8 mouse cellular contexts compared by ENCODE assay signal in genomic region chr10:81464405-81465264, GRCm38 (mm10). TPM values are rescaled to one million over a fixed set of nuclear protein-coding genes. Genes with fewer than 3 reads are reported as not detected.
DNase-seq lines count a peak whose midpoint lies in the region; ATAC-seq and TF ChIP-seq lines count a peak whose summit lies in the region.

No protein-coding gene starts in this region.

- H3K9ac ChIP-seq in ES-E14 (ENCODE audit: insufficient read depth, low read depth, low read length, poor library complexity, severe bottlenecking), result peak overlapping the region; percentile 63
- H3K9ac ChIP-seq in kidney, embryonic 14.5 days (ENCODE audit: low read depth, low read length), result peak overlapping the region; percentile 14
- H3K9ac ChIP-seq in lung, embryonic 15.5 days, result no peak overlapping the region
- H3K9ac ChIP-seq in neural tube, embryonic 15.5 days (replicated peaks), result no peak overlapping the region

- H3K27me3 ChIP-seq in kidney, embryonic 14.5 days (ENCODE audit: control insufficient read depth, insufficient read depth, low read length), result peaks cover 58% of the 10 kb centered on the region
- peaks cover 92% of the 10 kb centered on the region for H3K27me3 ChIP-seq in lung, embryonic 15.5 days
- peaks cover 70% of the 10 kb centered on the region for H3K27me3 ChIP-seq in neural tube, embryonic 15.5 days (replicated peaks)

- peak overlapping the region; percentile 25; the same call in 1 of the 2 replicates for H3K27ac ChIP-seq in ES-E14 (ENCODE audit: insufficient read depth, low read depth, low read length, poor library complexity, severe bottlenecking)
- H3K27ac ChIP-seq in kidney, embryonic 14.5 days (ENCODE audit: low read depth, low read length), result no peak overlapping the region
- H3K27ac ChIP-seq in lung, embryonic 15.5 days, result no peak overlapping the region
- no peak overlapping the region for H3K27ac ChIP-seq in neural tube, embryonic 15.5 days (replicated peaks)

- WGBS in kidney, embryonic 14.5 days, result under 1% methylated on average over 30 of the region's 33 CpGs
- WGBS in lung, embryonic 15.5 days, result 2% methylated on average over 33 of the region's 33 CpGs
- WGBS in neural tube, embryonic 15.5 days, result 3% methylated on average over 31 of the region's 33 CpGs

- in situ Hi-C loops in ES-E14 (cut with MboI; ENCODE audit: low sequenced_read_pairs in 2 of 2, unreplicated experiment in 2 of 2), result no loop called here

- H3K4me1 ChIP-seq in ES-E14 (ENCODE audit: control insufficient read depth in 2 of 2, insufficient read depth in 2 of 2, low read length in 2 of 2, poor library complexity in 1 of 2), result peaks cover 12 to 36% of the 10 kb centered on the region in 2 experiments
- H3K4me1 ChIP-seq in kidney, embryonic 14.5 days (ENCODE audit: control insufficient read depth, insufficient read depth, low read length), result 0 out of 2 replicates have a peak, but pooled peaks cover 8% of the 10 kb centered on the region
- H3K4me1 ChIP-seq in lung, embryonic 15.5 days, result peaks cover 25% of the 10 kb centered on the region
- peaks cover 14% of the 10 kb centered on the region for H3K4me1 ChIP-seq in neural tube, embryonic 15.5 days

- DNase-seq in adrenal gland, postnatal 10 days, result peak; percentile 64
- no peak for DNase-seq in adrenal gland, postnatal 4 days (ENCODE audit: low spot score in 2 of 2)
- peak; percentile 83 for DNase-seq in ES-E14 (ENCODE audit: low read depth, low spot score)
- DNase-seq in cerebellum, postnatal 4 days (ENCODE audit: low spot score in 2 of 2), result peak; percentile 20 to 48

- no peaks in the 10 kb centered on the region for H3K9me3 ChIP-seq in ES-E14 (ENCODE audit: control insufficient read depth, insufficient read depth, low read depth, low read length)
- H3K9me3 ChIP-seq in kidney, embryonic 14.5 days (ENCODE audit: control insufficient read depth, low read length), result no peaks in the 10 kb centered on the region
- no peaks in the 10 kb centered on the region for H3K9me3 ChIP-seq in lung, embryonic 15.5 days
- no peaks in the 10 kb centered on the region for H3K9me3 ChIP-seq in neural tube, embryonic 15.5 days (replicated peaks)

- H3K36me3 ChIP-seq in ES-E14 (ENCODE audit: control insufficient read depth, insufficient read depth, low read length, poor library complexity, severe bottlenecking), result no peaks in the 10 kb centered on the region; the same call in 1 of the 2 replicates
- no peaks in the 10 kb centered on the region for H3K36me3 ChIP-seq in kidney, embryonic 14.5 days (ENCODE audit: control insufficient read depth, insufficient read depth, low read length)
- no peaks in the 10 kb centered on the region for H3K36me3 ChIP-seq in lung, embryonic 15.5 days
- H3K36me3 ChIP-seq in neural tube, embryonic 15.5 days, result peaks cover 51% of the 10 kb centered on the region

- peak overlapping the region; percentile 63 to 67 for H3K4me3 ChIP-seq in ES-E14 (ENCODE audit: insufficient read depth in 1 of 2, low read depth in 1 of 2, low read length in 2 of 2, poor library complexity in 1 of 2, severe bottlenecking in 1 of 2)
- H3K4me3 ChIP-seq in kidney, embryonic 14.5 days (ENCODE audit: low read length), result peak overlapping the region; percentile 33
- peak overlapping the region; percentile 37 for H3K4me3 ChIP-seq in lung, embryonic 15.5 days
- peak overlapping the region; percentile 23 for H3K4me3 ChIP-seq in neural tube, embryonic 15.5 days (replicated peaks)

- H3K4me2 ChIP-seq in kidney, embryonic 14.5 days (replicated peaks; ENCODE audit: low read depth, low read length), result peak overlapping the region; percentile 48
- peak overlapping the region; percentile 69 for H3K4me2 ChIP-seq in lung, embryonic 15.5 days
- peak overlapping the region; percentile 51 for H3K4me2 ChIP-seq in neural tube, embryonic 15.5 days

- peak; percentile 81 for ATAC-seq in granulocyte monocyte progenitor cell, adult 5-6 weeks (replicated peaks; ENCODE audit: poor library complexity, severe bottlenecking)
- peak; percentile 82 for ATAC-seq in kidney, embryonic 14.5 days (ENCODE audit: low FRiP score, low TSS enrichment)
- ATAC-seq in lung, embryonic 15.5 days (ENCODE audit: borderline replicate concordance, extremely low read depth, low FRiP score, low TSS enrichment), result peak; percentile 79
- peak; percentile 67 for ATAC-seq in neural tube, embryonic 15.5 days (ENCODE audit: low FRiP score)

TF ChIP-seq in ES-E14, 5 proteins besides CTCF, POLR2A, EP300 and RAD21:
- no peak for TF ChIP-seq ZNF384 (IDR thresholded peaks at IDR 0.05; ENCODE audit: low read depth, low read length)
- TF ChIP-seq ZC3H11A (IDR thresholded peaks at IDR 0.05; ENCODE audit: borderline replicate concordance, low read depth, low read length), result no peak
- no peak for TF ChIP-seq MAFK (IDR thresholded peaks at IDR 0.05; ENCODE audit: insufficient read depth, low read depth, low read length)
- no peak for TF ChIP-seq HCFC1 (IDR thresholded peaks at IDR 0.05; ENCODE audit: borderline replicate concordance, insufficient read depth, low read length)
- TF ChIP-seq CHD2 (IDR thresholded peaks at IDR 0.05; ENCODE audit: low read depth, low read length), result no peak

RNA-seq across cellular contexts. Expression of gene Nfic, which starts 9.2 kb away (rescaled TPM):
- 100 to 1,000 TPM in 1 of 2 experiments, 10 to 100 TPM in 1; 99.9 to 129 TPM for total RNA-seq in adrenal gland, postnatal 10 days (2021)
- 100 to 1,000 TPM; 120 to 129 TPM for total RNA-seq in adrenal gland, postnatal 4 days (2021)
- total RNA-seq in ES-E14 (2012; rRNA removed), result 4.9 and 6.3 TPM in 2 replicates
- 39.6 and 41.7 TPM in 2 replicates for total RNA-seq in granulocyte monocyte progenitor cell, adult 5-6 weeks (2014; fragmentation: Nextera tagmentation)
- 5.3 and 10.5 TPM in 2 replicates for total RNA-seq in granulocyte monocyte progenitor cell, adult 5-6 weeks (2017)
- polyA plus RNA-seq in kidney, embryonic 14.5 days (2014; fragmentation: Nextera tagmentation; extraction: Ambion mirVana), result 47.3 and 59.0 TPM in 2 replicates
- polyA plus RNA-seq in lung, embryonic 15.5 days (2015; fragmentation: Nextera tagmentation; extraction: Ambion mirVana), result 86.0 and 87.2 TPM in 2 replicates
- polyA plus RNA-seq in neural tube, embryonic 15.5 days (2015; fragmentation: Nextera tagmentation; extraction: Ambion mirVana), result 35.0 and 35.8 TPM in 2 replicates

RNA-seq across cellular contexts. Expression of gene Celf5, which starts 17.9 kb away (rescaled TPM):
- 1 to 10 TPM in 1 of 2 experiments, under 1 TPM in 1; 0.84 to 2.2 TPM for total RNA-seq in adrenal gland, postnatal 10 days (2021)
- 1 to 10 TPM; 3.5 to 4.2 TPM for total RNA-seq in adrenal gland, postnatal 4 days (2021)
- total RNA-seq in ES-E14 (2012; rRNA removed), result 5.0 and 8.2 TPM in 2 replicates
- not detected in 2 replicates for total RNA-seq in granulocyte monocyte progenitor cell, adult 5-6 weeks (2014; fragmentation: Nextera tagmentation)
- total RNA-seq in granulocyte monocyte progenitor cell, adult 5-6 weeks (2017), result not detected in 2 replicates
- 0.28 and 0.36 TPM in 2 replicates for polyA plus RNA-seq in kidney, embryonic 14.5 days (2014; fragmentation: Nextera tagmentation; extraction: Ambion mirVana)
- 0.34 and 0.42 TPM in 2 replicates for polyA plus RNA-seq in lung, embryonic 15.5 days (2015; fragmentation: Nextera tagmentation; extraction: Ambion mirVana)
- 54.8 and 62.5 TPM in 2 replicates for polyA plus RNA-seq in neural tube, embryonic 15.5 days (2015; fragmentation: Nextera tagmentation; extraction: Ambion mirVana)

RNA-seq across cellular contexts. Expression of gene Ncln, which starts 31.6 kb away (rescaled TPM):
- total RNA-seq in adrenal gland, postnatal 10 days (2021), result 10 to 100 TPM; 90.9 to 93.8 TPM
- 100 to 1,000 TPM; 107 to 117 TPM for total RNA-seq in adrenal gland, postnatal 4 days (2021)
- total RNA-seq in ES-E14 (2012; rRNA removed), result 254 and 393 TPM in 2 replicates
- total RNA-seq in granulocyte monocyte progenitor cell, adult 5-6 weeks (2014; fragmentation: Nextera tagmentation), result 124 and 140 TPM in 2 replicates
- total RNA-seq in granulocyte monocyte progenitor cell, adult 5-6 weeks (2017), result 83.1 and 128 TPM in 2 replicates
- 59.1 and 76.6 TPM in 2 replicates for polyA plus RNA-seq in kidney, embryonic 14.5 days (2014; fragmentation: Nextera tagmentation; extraction: Ambion mirVana)
- polyA plus RNA-seq in lung, embryonic 15.5 days (2015; fragmentation: Nextera tagmentation; extraction: Ambion mirVana), result 81.8 and 82.8 TPM in 2 replicates
- 68.5 and 70.3 TPM in 2 replicates for polyA plus RNA-seq in neural tube, embryonic 15.5 days (2015; fragmentation: Nextera tagmentation; extraction: Ambion mirVana)

RNA-seq across cellular contexts. Expression of gene S1pr4, which starts 35.3 kb away (rescaled TPM):
- 1 to 10 TPM; 2.9 TPM for total RNA-seq in adrenal gland, postnatal 10 days (2021)
- total RNA-seq in adrenal gland, postnatal 4 days (2021), result 1 to 10 TPM; 2.0 to 2.7 TPM
- total RNA-seq in ES-E14 (2012; rRNA removed), result 0.94 and 1.9 TPM in 2 replicates
- total RNA-seq in granulocyte monocyte progenitor cell, adult 5-6 weeks (2014; fragmentation: Nextera tagmentation), result 7.8 and 10.5 TPM in 2 replicates
- total RNA-seq in granulocyte monocyte progenitor cell, adult 5-6 weeks (2017), result 7.0 and 9.2 TPM in 2 replicates
- polyA plus RNA-seq in kidney, embryonic 14.5 days (2014; fragmentation: Nextera tagmentation; extraction: Ambion mirVana), result 0.41 and 0.54 TPM in 2 replicates
- polyA plus RNA-seq in lung, embryonic 15.5 days (2015; fragmentation: Nextera tagmentation; extraction: Ambion mirVana), result 2.5 and 3.6 TPM in 2 replicates
- 0.69 and 2.1 TPM in 2 replicates for polyA plus RNA-seq in neural tube, embryonic 15.5 days (2015; fragmentation: Nextera tagmentation; extraction: Ambion mirVana)

RNA-seq across cellular contexts. Expression of gene Gna15, which starts 59.4 kb away (rescaled TPM):
- total RNA-seq in adrenal gland, postnatal 10 days (2021), result 1 to 10 TPM in 1 of 2 experiments, under 1 TPM in 1; 0.66 to 1.1 TPM
- 1 to 10 TPM in 1 of 2 experiments, under 1 TPM in 1; 0.67 to 1.2 TPM for total RNA-seq in adrenal gland, postnatal 4 days (2021)
- total RNA-seq in ES-E14 (2012; rRNA removed), result 11.8 and 16.6 TPM in 2 replicates
- 30.0 and 31.7 TPM in 2 replicates for total RNA-seq in granulocyte monocyte progenitor cell, adult 5-6 weeks (2014; fragmentation: Nextera tagmentation)
- 23.8 and 34.6 TPM in 2 replicates for total RNA-seq in granulocyte monocyte progenitor cell, adult 5-6 weeks (2017)
- polyA plus RNA-seq in kidney, embryonic 14.5 days (2014; fragmentation: Nextera tagmentation; extraction: Ambion mirVana), result 0.23 and 0.60 TPM in 2 replicates
- polyA plus RNA-seq in lung, embryonic 15.5 days (2015; fragmentation: Nextera tagmentation; extraction: Ambion mirVana), result 1.7 and 1.8 TPM in 2 replicates
- polyA plus RNA-seq in neural tube, embryonic 15.5 days (2015; fragmentation: Nextera tagmentation; extraction: Ambion mirVana), result 1.7 and 2.6 TPM in 2 replicates

Comparison
In these comparisons a context has a peak if more than half of its experiments do, and no peak if none do; other contexts are left out.
1. DNase-seq: peak in adrenal gland, postnatal 10 days (single experiment), ES-E14 (single experiment) and cerebellum, postnatal 4 days (2 of 2); none in adrenal gland, postnatal 4 days (0 of 2).
2. H3K9ac ChIP-seq: peak in ES-E14 (single experiment) and kidney, embryonic 14.5 days (single experiment); none in lung, embryonic 15.5 days (single experiment) and neural tube, embryonic 15.5 days (single experiment).
3. Peak in every context shown above with its lines, with median percentiles within 50 percentile points of each other: H3K4me3 ChIP-seq, ATAC-seq and H3K4me2 ChIP-seq.